ENCODE assay signal across 9 mouse cellular contexts in genomic region chr12:109393326-109393725, GRCm38 (mm10). TPM values are rescaled to one million over a fixed set of nuclear protein-coding genes. Genes with fewer than 3 reads are reported as not detected.
DNase-seq lines count a peak whose midpoint lies in the region; ATAC-seq and TF ChIP-seq lines count a peak whose summit lies in the region.
"Had no signal": no experiment of that assay in that cellular context is flagged by ENCODE, and none has a peak within 500 bp of the region (broad histone marks: within the 10 kb centered on the region; RNA-seq: fewer than 3 reads in every experiment).

No protein-coding gene starts in this region.

- intact Hi-C loops in gastrocnemius, postnatal 36 days (cut with DNase I), result no loop called here

- TF ChIP-seq CTCF in intestine, postnatal 0 days (IDR thresholded peaks at IDR 0.05; ENCODE audit: low read depth), result no peak

- H3K36me3 ChIP-seq in intestine, embryonic 14.5 days (ENCODE audit: control insufficient read depth, insufficient read depth, low read length), result no peaks in the 10 kb centered on the region
- H3K36me3 ChIP-seq in intestine, postnatal 0 days (ENCODE audit: control insufficient read depth, insufficient read depth), result no peaks in the 10 kb centered on the region
- no peaks in the 10 kb centered on the region for H3K36me3 ChIP-seq in embryonic facial prominence, embryonic 13.5 days
- no peaks in the 10 kb centered on the region for H3K36me3 ChIP-seq in hindbrain, embryonic 15.5 days
- H3K36me3 ChIP-seq in midbrain, embryonic 15.5 days (replicated peaks), result no peaks in the 10 kb centered on the region

- H3K27me3 ChIP-seq in intestine, embryonic 14.5 days (replicated peaks; ENCODE audit: control insufficient read depth, insufficient read depth, low read length), result 0 out of 2 replicates have a peak, but pooled peaks cover 4% of the 10 kb centered on the region
- no peaks in the 10 kb centered on the region for H3K27me3 ChIP-seq in intestine, postnatal 0 days (replicated peaks; ENCODE audit: control insufficient read depth, insufficient read depth, low read length)
- peaks cover 23% of the 10 kb centered on the region for H3K27me3 ChIP-seq in embryonic facial prominence, embryonic 13.5 days
- H3K27me3 ChIP-seq in hindbrain, embryonic 15.5 days, result no peaks in the 10 kb centered on the region
- no peaks in the 10 kb centered on the region for H3K27me3 ChIP-seq in midbrain, embryonic 15.5 days (replicated peaks)

- H3K9ac ChIP-seq in intestine, embryonic 14.5 days (ENCODE audit: low read length), result no peak overlapping the region
- no peak overlapping the region for H3K9ac ChIP-seq in intestine, postnatal 0 days (ENCODE audit: low read depth, low read length)
- H3K9ac ChIP-seq in embryonic facial prominence, embryonic 13.5 days, result no peak overlapping the region
- H3K9ac ChIP-seq in hindbrain, embryonic 15.5 days, result no peak overlapping the region
- no peak overlapping the region for H3K9ac ChIP-seq in midbrain, embryonic 15.5 days

- H3K4me2 ChIP-seq in intestine, embryonic 14.5 days (ENCODE audit: low read length), result peak overlapping the region; percentile 18; the same call in 1 of the 2 replicates
- H3K4me2 ChIP-seq in intestine, postnatal 0 days (replicated peaks; ENCODE audit: low read depth), result no peak overlapping the region
- H3K4me2 ChIP-seq in embryonic facial prominence, embryonic 13.5 days, result peak overlapping the region; percentile 48
- H3K4me2 ChIP-seq in hindbrain, embryonic 15.5 days, result peak overlapping the region; percentile 16
- H3K4me2 ChIP-seq in midbrain, embryonic 15.5 days, result peak overlapping the region; percentile 29; the same call in 1 of the 2 replicates

- peaks cover 13% of the 10 kb centered on the region for H3K4me1 ChIP-seq in intestine, embryonic 14.5 days (replicated peaks; ENCODE audit: control insufficient read depth, insufficient read depth, low read length)
- no peaks in the 10 kb centered on the region for H3K4me1 ChIP-seq in intestine, postnatal 0 days (replicated peaks; ENCODE audit: control insufficient read depth, insufficient read depth, low read length)
- H3K4me1 ChIP-seq in embryonic facial prominence, embryonic 13.5 days, result peaks cover 25% of the 10 kb centered on the region
- peaks cover 30% of the 10 kb centered on the region for H3K4me1 ChIP-seq in hindbrain, embryonic 15.5 days (replicated peaks)
- H3K4me1 ChIP-seq in midbrain, embryonic 15.5 days, result peaks cover 21% of the 10 kb centered on the region

- no peak for DNase-seq in intestine, embryonic 14.5 days (ENCODE audit: low spot score)
- no peak for DNase-seq in urinary bladder, postnatal 25 days (ENCODE audit: low spot score)
- no peak for DNase-seq in gastrocnemius, postnatal 36 days

- H3K9me3 ChIP-seq in intestine, embryonic 14.5 days (ENCODE audit: control insufficient read depth, low read length), result no peaks in the 10 kb centered on the region
- H3K9me3 ChIP-seq in intestine, postnatal 0 days (ENCODE audit: control insufficient read depth), result no peaks in the 10 kb centered on the region
- H3K9me3 ChIP-seq in embryonic facial prominence, embryonic 13.5 days, result no peaks in the 10 kb centered on the region
- no peaks in the 10 kb centered on the region for H3K9me3 ChIP-seq in hindbrain, embryonic 15.5 days
- H3K9me3 ChIP-seq in midbrain, embryonic 15.5 days, result no peaks in the 10 kb centered on the region

- H3K27ac ChIP-seq in intestine, embryonic 14.5 days (ENCODE audit: low read depth), result no peak overlapping the region
- H3K27ac ChIP-seq in intestine, postnatal 0 days (ENCODE audit: low read depth, low read length), result no peak overlapping the region
- no peak overlapping the region for H3K27ac ChIP-seq in embryonic facial prominence, embryonic 13.5 days
- no peak overlapping the region for H3K27ac ChIP-seq in hindbrain, embryonic 15.5 days (replicated peaks)
- peak overlapping the region; percentile 46 for H3K27ac ChIP-seq in midbrain, embryonic 15.5 days
- H3K27ac ChIP-seq: macrophage had no signal

- no peak for ATAC-seq in intestine, embryonic 14.5 days (replicated peaks; ENCODE audit: low FRiP score, low TSS enrichment, low read depth)
- ATAC-seq in intestine, postnatal 0 days, result no peak
- no peak for ATAC-seq in embryonic facial prominence, embryonic 13.5 days (ENCODE audit: insufficient number of reproducible peaks, insufficient read depth, low FRiP score, low TSS enrichment, low read depth)
- ATAC-seq in hindbrain, embryonic 15.5 days (ENCODE audit: low FRiP score, low read depth), result no peak
- ATAC-seq in midbrain, embryonic 15.5 days (replicated peaks), result 0 out of 2 replicates have a peak, but pooled peaks have one; percentile 8
- ATAC-seq in granulocyte monocyte progenitor cell, adult 5-6 weeks (replicated peaks; ENCODE audit: poor library complexity, severe bottlenecking), result no peak

- 54% methylated on average over 8 of the region's 8 CpGs for WGBS in intestine, embryonic 14.5 days
- 62% methylated on average over 8 of the region's 8 CpGs for WGBS in intestine, postnatal 0 days
- WGBS in embryonic facial prominence, embryonic 13.5 days, result 39% methylated on average over 8 of the region's 8 CpGs
- 19% methylated on average over 8 of the region's 8 CpGs for WGBS in hindbrain, embryonic 15.5 days
- 20% methylated on average over 8 of the region's 8 CpGs for WGBS in midbrain, embryonic 15.5 days

- no peak overlapping the region for H3K4me3 ChIP-seq in intestine, embryonic 14.5 days (ENCODE audit: low read depth, low read length)
- no peak overlapping the region for H3K4me3 ChIP-seq in intestine, postnatal 0 days (ENCODE audit: low read depth, low read length)
- no peak overlapping the region for H3K4me3 ChIP-seq in embryonic facial prominence, embryonic 13.5 days
- no peak overlapping the region for H3K4me3 ChIP-seq in hindbrain, embryonic 15.5 days
- no peak overlapping the region for H3K4me3 ChIP-seq in midbrain, embryonic 15.5 days

RNA-seq across cellular contexts. Expression of gene Dlk1, which starts 59.3 kb away (rescaled TPM):
- 398 and 437 TPM in 2 replicates for polyA plus RNA-seq in intestine, embryonic 14.5 days (2014; fragmentation: Nextera tagmentation; extraction: Ambion mirVana)
- polyA plus RNA-seq in intestine, postnatal 0 days (2015; fragmentation: Nextera tagmentation; extraction: Ambion mirVana), result 73.6 and 78.6 TPM in 2 replicates
- 176 and 272 TPM in 2 replicates for polyA plus RNA-seq in embryonic facial prominence, embryonic 13.5 days (2015; fragmentation: Nextera tagmentation; extraction: Ambion mirVana)
- polyA plus RNA-seq in hindbrain, embryonic 15.5 days (2015; fragmentation: Nextera tagmentation; extraction: Ambion mirVana), result 56.8 and 61.4 TPM in 2 replicates
- polyA plus RNA-seq in midbrain, embryonic 15.5 days (2015; fragmentation: Nextera tagmentation; extraction: Ambion mirVana), result 70.6 and 76.0 TPM in 2 replicates
- 1 to 10 TPM; 3.6 to 5.8 TPM for total RNA-seq in gastrocnemius, postnatal 36 days (2021)
- not detected in 2 replicates for total RNA-seq in granulocyte monocyte progenitor cell, adult 5-6 weeks (2014; fragmentation: Nextera tagmentation)
- total RNA-seq in granulocyte monocyte progenitor cell, adult 5-6 weeks (2017), result not detected in 2 replicates
- polyA plus RNA-seq: macrophage had no signal
